Mouse (Mus musculus) embryo, embryonic 10.5 days (tissue): ENCODE measurements at regions not wholly inside any gene's neighbourhood (a gene's known extent, or its start where the extent isn't known, plus 50 kb on each side); places are given as distances from the start of the nearest gene placed in this dataset.

Source experiments
- DNase-seq: peaks from one replicate; pipeline ENCODE4 v3.0.0-alpha.2; 2015; ENCODE audit warnings: low spot score

DNA sequence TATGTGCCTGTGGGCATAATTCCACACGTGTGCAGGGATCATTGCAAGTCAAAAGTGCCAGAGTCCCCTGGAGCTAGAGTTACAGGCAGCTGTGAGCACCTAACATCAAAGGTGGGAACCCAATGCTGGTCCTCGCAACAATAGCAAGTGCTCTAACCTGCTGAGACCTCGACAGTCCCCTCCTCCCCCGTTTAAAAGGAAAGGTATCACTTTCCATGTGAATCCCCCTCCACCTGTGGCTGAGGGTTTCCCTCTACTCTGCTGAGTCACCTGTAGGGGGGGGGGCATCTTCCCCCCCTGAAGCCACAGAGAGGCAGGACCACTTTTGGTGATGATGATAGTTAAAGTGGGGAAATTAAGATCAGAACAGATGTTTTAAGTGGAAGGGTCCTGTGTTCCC, 133.4 kb upstream of the Foxn2 start:
- DNase-seq: no peak

DNA sequence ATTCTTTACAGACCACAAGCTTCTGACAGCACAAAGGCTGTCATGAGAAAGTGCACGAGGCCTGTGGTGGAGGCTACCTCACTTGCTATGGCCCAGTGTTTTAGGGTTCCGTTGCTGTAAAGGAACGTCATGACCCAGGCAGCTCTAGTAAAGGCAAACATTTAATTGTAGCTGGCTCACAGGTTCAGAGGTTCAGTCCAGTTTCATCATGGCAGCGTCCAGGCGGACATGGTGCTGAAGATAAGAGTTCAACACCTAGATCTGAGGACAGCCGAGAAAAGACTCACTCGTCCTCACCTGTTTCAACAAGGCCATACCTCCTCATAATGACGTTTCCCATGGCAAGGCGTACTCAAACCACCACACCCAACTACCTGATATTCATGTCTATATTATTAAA, 132.7 kb upstream of the Foxn2 start:
- DNase-seq: no peak

DNA sequence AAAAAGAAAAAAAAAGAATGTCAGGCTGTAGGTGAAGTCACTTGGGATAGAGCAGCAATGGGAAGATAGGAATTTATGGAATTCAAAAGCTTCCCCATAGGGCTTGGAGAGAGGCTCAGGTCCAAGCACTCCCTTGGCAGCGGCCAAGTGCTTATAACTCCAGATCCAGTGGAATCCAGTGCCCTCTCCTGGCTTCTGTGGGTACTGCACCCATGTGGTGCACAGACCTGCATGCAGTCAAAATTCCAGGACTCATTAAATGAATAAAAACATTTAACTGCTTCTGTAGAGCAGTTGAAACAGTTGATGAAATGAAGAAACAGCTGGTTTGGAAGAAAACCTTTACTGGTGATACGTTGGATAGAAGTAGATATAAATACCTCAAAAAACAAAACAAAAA, 127.6 kb upstream of the Foxn2 start:
- DNase-seq: no peak

DNA sequence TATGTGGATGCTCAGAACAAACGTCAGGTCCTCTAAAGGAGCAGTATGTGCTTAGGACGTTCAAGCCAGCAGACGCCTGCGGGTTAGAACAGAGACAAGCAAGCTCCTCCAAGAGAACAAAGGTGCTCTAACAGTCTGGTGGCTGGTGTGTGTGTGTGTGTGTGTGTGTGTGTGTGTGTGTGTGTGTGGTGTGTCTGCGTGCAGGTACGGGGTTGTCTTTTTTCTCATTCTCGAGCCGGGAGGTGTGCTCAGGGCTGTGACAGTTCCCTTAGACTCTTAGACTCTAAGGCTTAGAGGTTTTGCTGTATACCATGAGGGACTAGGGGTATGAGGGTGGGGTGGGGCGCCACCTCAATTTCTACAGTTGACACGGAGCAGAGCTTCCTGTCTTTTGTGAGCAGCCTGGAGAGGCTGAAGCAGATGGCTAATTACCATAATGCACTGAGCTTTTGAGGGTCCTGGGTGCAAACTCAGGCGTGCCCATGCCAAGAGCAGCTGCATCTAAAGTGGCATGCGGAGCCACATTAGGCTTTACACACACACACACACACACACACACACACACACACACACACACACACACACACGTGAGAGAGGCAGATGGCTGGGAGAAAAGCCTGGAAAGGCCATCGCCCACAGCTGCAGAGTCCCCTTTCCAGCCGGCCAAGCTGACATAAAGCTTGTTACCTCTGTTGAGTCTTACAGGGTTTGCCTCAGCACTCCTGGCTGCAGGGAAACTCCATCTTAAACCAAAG, 124.1 kb upstream of the Foxn2 start:
- DNase-seq: no peak

DNA sequence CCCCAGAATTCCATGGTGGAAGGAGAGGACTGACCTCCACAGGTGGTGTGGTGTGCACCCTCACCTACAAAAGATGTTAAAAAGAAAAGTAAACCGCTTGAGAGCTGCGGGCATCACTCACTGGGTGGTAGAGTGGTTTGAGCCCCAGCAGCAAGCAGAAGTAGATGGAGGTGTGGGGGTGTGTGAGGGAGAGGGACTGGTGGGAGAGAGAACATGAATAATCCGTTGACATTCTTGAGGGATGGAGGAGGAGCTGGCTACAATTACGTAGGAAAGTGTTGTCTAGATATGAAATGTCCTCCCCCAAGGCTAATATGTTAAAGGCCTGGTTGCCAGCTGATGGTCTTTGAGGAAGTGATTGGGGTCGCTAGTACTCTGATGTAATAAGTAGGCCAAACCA, 123.2 kb upstream of the Foxn2 start:
- no peak for DNase-seq

DNA sequence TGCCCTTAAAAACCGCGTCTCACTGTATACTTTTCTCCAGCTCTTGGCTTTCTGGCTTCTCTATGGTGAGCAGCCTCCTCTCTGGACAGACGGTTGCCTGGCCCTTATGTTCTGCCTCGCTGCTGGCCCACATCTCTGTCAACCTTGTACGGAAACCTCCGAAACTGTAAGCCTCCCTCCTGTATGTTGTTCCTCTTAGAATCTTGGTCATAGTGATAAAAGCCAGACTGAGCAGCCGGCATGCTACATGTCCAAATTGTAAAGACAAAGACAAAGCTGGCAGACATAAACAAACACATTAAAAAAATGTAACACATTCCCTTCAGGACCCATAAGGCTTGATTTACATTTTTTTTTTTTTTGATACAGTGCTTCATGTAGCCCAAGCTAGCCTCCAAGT, 122.7 kb upstream of the Foxn2 start:
- no peak for DNase-seq

DNA sequence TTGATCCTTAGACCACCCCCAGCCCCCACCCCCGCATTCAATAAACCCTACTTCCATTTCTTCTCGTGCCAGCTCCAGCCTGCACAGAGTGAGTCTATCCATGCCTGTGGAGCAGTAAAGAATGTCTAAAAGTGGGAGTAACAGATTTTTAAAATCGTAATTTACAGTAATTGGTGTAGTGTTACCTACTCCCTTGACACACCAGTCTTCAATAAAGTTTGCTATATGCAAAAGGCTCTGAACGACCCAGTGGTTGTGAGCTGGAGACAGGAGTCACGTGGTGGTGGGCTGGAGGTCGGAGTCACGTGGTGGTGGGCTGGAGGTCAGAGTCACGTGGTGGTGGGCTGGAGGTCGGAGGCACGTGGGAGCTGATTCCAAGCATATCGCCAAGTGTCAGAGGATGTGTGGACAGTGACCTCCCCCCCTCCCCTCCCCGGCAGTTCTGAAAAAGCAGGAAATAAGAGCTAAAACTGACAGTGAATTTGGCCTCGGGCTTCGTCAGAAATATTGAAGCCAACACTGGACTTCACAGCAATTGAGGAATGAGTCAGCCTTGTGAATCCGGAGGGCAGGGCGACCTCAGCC, 122.2 kb upstream of the Foxn2 start:
- DNase-seq: no peak

DNA sequence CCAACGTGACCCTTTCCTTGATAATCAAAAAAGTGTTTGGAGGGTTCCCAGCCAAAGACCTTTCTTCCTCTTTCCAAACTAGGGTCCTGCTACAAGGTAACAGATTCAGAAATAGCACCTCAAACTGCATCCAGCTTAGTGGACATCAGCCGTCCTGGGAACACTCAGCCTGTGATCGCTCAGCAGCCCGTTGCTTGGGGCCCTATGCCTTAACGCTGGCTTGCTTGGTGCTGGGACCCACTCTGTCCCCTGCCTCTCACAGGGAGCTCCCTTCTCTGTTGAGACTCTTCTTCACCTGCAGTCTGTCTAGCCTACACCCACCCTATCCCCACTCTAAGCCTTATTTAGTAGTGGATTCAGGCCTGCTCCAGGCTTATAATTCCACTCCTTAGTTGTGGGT, 121.6 kb upstream of the Foxn2 start:
- no peak for DNase-seq

DNA sequence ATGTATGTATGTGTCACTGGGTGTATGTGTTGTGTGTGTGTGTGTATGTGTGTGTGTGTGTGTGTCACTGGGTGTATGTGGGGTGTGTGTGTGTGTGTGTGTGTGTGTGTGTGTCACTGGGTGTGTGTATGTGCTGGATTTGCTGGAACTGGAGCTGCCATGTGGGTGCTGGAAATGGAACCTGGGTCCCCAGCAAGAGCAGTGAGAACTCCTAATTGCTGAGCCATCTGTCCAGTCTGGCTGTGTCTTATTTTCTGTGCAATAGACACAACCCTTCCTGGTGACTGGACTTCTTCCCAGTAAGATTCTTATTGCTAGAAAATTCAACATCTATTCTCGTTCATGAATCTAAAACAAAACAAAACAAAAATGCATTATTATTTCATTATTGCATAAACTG, 119.8 kb upstream of the Foxn2 start:
- no peak for DNase-seq

DNA sequence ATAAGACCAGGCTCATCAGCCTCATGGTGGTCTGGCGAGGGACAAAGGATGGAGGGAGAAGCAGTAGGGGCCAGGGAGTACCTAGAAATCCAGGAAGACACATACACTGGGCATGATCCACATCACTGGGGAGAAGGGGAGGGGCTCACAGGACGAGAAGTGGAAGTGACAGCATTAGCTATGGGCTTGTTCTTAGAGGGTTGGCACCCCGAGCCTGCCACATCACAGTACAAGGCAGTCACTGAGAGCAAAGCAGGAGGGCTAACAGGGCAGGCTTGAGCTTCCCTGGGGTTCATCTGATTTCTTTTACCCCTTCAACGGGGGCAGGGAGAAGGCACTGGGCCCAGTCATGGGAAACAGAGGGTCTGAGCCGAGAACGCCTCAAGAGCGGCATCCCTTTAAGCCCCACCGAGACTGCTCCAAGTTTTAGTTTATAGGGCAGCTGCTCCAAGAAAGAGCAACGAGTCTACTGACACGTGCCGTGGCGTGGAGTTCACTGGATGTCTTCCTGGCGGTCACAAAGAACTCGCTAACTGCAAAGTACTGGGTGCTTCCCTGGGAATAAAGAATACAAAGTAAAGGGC, 115.1 kb upstream of the Foxn2 start:
- no peak for DNase-seq

DNA sequence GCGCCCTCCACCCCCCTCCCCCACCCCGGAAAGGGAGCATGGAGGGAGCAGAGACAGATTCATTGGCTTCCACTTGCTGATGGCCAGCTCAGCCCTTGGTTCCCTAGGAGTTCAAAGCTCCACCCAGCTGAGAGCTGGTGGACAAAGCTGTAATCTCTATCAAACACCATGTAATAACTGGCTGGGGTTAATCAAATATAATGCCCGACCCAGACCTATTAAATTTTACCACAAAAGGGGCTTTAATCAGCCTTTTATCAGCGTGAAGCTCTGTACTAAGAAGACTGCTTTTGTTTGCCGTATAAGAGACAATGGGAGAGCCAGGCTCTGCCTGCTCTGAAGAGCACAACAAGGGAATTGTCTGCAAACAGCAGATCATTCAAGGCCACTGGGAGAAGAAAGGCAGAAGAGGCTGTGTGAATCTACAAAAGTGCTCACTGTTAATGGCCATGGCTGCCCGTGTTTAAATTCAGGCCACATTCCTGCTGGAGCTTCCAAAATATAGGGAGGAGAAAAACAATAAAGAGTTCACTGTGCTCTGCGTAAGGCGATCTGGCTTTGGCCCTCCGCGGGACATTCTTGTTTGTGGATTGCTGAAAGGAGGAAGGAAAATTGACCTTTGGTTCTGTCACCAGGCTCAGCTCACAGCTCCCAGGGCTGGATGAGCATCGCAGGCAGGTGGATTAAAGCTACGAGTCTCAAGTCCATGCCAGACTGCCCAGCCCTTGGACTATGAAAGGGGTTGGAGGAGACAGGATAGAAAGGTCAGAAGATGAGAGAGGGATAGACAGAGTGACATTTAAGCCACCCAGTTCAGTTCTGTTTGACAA, 114.4 kb upstream of the Foxn2 start:
- peak; percentile 75 for DNase-seq

DNA sequence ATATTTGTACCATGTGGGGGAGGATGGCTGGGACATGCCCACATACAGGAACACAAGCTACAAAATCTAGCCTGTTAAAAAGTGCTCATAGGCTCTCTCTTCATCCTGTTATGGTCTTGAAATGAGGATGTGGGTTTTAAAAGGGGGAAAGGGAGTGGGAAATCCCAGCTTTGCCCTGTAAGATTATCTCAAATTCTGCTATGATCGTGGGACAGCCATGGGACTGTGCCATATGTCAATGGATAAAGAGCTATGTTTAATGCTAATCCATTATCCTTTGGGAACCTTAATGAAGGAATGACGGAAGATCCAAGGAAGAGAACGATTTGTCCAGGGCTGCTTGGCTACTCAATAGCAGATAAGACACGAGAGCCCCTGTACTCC, 113.8 kb upstream of the Foxn2 start:
- no peak for DNase-seq

DNA sequence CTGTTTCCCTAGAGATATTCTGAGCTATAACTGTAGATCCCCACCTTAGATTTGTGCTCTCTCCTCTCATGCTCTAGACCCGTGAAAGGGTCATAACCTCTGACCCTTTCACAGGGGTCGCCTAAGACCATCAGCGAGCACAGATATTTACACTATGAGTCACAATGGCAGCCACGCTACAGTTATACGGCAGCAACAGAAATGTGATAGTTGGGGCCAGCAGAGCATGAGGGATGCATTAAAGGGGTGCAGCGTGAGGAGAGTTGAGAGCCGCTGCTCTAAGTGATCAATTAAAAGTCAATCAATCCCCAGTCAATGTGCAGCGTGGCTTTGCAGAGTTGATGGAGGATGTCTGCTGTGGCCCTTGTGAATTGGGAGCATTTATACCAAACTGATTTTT, 112.7 kb upstream of the Foxn2 start:
- peak; percentile 53 for DNase-seq

DNA sequence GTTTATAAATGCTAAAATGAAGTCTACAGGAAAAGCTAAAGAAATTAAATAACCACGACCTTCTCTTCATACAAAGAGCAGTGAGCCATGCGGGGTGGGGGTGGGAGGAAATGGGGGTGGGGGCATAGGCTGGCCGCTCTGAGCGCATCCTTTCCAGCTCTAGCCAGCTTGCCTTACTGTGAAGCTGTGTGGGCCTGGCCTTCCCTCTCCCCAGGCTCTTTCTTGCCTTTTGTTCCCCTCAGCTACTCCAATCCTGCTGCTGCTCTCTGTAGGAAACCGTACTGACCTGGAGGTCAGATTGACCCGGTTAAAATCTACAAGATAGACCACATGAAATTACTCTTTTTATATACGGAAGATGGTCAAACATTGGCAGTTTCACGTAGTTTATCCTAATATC, 111.7 kb upstream of the Foxn2 start:
- peak; percentile 60 for DNase-seq

DNA sequence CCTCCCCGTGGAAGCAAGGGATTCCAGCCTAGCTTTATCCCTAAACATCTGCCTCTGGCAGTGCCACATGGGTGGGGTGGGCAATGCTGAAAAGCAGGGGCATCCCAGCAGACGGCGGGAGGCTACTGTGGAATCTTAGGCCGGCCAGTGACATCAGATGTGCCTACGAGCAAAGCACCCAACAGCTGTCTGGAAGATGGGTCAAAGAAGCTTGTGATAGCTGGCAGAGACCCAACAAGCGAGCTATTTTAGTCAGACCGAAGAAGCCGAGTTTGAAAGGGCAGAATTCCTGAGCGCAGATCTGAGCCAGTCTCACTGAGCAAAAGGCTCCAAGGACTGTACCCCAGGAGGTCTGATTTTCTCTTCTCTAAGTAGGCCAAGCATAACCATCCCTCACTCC, 110.8 kb upstream of the Foxn2 start:
- DNase-seq: no peak

DNA sequence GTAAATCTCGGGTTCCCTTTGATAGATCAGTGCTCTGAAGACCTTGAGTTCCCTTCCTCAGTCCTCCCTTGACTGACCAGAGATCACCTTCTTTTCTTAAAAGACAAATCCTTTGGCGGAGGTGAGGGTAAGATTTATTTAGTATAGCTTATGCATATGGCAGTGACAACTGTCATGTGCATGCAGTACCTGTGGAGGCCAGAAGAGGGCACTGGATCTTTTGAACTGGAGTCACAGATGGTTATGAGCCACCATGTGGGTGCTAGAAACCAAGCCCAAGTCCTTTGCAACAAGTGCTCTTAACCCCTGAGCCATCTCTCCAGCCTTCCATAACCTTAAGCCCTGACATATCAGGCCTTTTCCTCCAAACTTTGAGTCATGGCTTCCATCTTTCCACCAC, 110.4 kb upstream of the Foxn2 start:
- no peak for DNase-seq

DNA sequence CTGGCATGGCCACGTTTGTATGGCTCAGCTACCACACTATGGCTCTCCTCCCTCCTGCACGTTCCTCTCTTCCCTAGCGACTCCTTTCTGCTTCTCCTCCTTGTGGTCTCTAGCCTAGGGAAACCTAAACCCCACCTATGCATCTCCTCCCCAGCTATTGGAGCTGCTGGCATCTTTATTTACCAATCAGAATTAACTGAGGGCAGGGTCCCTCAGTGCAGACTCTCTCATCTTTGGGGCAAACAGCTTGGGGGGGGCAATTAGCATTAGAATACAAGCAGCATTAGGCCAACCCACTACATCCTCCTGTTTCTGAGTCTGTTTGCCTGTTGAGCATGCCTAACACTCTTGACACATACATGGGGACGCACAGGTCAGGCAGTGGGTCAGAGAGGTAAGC, 106.7 kb upstream of the Foxn2 start:
- no peak for DNase-seq

DNA sequence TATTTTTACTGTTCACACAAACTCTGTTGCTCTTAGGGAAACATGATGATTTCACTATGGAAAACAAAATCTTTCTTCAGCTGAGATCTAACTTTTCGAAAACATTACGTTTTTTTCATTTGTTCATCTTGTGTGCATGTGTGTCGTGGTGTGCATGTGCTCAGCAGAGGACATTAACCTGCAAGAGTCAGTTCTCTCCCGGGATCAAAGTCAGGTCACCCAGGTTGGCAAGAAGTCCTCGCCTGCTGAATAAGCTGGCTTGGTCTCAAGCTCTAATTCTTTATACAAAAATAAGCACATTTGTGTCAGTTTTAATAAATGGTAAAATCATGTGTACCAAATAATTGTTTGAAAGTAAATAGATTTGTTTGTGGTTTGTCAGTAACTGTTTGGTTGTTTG, 105.2 kb upstream of the Foxn2 start:
- DNase-seq: no peak

DNA sequence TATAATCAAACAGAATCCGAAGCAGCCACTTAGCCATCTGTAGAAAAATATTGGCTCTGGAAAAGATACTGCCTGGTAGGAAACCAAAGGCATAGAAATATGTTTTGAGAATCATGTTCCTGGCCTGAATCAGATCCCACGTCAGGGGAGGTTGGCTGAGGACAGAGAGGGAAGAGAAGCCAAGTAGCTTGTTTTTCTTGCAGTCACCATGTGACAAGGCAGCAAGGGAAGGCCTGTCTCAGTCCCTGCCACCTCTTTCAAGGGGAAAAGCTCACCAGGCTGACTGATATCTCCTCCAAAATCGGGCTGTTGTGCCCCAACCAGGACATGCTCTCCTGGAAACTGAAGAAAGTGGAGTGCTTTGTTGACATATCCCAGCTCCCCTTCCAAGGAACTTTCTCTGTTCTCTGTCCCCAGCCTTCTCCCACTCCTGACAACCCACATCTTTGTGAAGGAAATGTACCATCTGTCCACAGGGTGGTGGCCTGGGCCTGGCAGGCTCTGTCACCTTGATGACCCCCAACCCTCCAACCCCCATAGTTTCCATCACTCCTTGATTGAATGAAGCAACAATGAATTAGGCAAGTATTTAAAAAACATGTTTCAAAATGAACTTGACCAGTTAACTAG, 104.3 kb upstream of the Foxn2 start:
- no peak for DNase-seq

DNA sequence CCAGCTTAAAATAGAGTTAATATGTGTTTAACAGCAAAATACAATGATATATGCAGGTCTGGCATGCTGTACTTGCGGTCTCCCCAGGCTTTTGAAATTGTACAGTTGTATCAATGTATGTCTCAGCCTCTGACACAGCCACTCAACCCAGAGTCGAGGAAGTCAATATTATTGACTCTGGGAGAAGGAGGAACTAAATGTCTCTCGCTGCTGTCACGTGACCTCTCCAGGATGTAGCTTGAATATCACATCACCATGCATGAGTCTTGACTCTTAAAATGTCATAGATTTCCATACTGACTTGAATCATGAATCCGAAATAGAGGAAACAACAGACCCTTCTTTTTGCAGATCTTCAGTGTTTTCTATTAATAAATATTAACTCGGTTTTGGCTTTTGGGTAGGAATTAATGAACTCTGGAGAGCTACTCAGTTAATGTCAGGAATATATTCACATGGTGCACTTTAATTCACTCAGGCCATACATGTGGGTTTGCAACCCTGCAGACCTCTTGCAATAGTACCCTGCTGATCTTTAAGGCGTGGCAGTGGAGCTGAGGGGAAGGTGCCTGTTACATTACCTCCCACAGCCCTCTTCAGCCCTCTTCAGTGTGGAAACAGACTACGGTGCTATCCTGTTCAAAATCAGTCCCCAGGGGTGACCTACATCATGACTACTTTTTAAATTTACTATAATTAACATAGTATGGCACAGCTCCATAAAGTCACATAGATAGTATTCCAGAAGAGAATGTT, 102.7 kb upstream of the Foxn2 start:
- DNase-seq: no peak

DNA sequence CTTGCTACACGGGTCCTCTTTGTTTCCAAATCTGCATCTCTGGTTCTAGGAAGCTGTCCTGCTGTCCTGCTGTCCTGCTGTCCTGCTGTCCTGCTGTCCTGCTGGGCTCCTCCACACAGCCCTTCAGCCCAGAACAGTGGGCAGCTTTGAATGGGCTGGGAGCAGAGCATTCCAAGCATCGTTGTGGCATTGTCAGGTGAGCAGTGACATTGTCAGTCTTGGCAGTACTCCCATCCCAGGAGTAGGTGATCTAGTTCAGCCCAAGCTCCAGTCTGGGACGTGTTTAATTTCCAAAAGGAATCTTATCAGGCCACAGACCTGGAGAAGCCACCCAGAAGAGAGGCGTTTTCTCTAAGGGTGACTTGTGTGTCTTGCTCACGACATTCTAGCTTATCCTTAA, 99.4 kb upstream of the Foxn2 start:
- no peak for DNase-seq

DNA sequence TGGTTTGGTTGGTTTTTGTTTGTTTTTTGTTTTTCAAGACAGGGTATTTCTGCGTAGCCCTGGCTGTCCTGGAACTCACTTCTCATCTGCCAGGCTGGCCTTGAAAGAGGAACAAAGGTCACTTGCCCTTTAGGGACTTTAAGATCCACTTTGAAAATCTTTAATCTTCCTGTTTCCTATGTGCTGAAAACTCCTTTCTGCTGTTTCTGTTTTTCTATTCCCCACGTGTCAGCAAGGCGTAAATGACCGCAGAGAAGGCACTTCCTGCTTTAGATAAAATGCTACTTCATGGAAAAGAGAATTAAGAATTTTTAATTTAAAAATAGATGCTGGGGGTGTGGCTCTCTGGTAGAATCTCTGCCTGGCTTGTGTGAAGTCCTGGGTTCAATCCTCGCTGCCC, 98.9 kb upstream of the Foxn2 start:
- no peak for DNase-seq
